Mouse (Mus musculus) urinary bladder, postnatal 14 days (tissue): ENCODE measurements around the gene Idi2.
"Not testable (repeated sequence)": the region's sequence is repeated elsewhere in the genome, so short reads cannot be mapped to it uniquely, and the experiment has no call there.

Experiments
- DNase-seq: peaks from one replicate; pipeline ENCODE4 v3.0.0; 2021; ENCODE audit warnings: low spot score

The Idi2 gene

DNA sequence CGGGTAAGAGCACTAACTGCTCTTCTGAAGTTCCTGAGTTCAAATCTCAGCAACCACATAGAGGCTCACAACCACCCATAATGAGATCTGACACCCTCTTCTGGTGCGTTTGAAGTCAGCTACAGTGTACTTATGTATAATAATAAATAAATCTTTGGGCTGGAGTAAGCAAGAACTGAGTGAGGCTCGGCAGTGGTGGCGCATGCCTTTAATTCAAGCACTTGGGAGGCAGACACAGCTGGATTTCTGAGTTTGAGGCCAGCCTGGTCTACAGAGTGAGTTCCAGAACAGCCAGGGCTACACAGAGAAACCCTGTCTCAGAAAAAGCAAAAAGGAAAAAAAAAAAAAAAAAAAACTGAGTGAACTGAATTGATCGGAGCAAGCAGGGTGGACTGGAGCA, 44.6 kb downstream of the Idi2 start:
- DNase-seq, result not testable (repeated sequence)

DNA sequence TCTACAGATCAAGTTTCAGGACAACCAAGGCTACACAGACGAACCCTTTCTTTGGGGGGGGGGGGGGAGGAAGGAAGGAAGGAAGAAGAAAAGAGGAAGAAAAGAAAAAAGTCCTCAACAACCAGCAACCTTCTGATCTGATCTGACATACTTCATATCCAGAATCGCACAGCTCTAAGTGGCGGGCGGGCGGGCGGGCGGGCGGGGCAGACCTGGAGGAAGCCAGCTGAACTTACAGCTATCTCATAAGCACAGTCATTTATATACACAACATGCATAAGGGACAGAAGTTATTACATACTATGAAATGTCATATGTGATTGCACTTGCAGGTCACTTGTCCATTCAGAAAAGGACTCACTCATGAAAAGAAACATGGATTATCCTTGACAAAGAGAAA, 46.8 kb downstream of the Idi2 start:
- DNase-seq, result no peak

DNA sequence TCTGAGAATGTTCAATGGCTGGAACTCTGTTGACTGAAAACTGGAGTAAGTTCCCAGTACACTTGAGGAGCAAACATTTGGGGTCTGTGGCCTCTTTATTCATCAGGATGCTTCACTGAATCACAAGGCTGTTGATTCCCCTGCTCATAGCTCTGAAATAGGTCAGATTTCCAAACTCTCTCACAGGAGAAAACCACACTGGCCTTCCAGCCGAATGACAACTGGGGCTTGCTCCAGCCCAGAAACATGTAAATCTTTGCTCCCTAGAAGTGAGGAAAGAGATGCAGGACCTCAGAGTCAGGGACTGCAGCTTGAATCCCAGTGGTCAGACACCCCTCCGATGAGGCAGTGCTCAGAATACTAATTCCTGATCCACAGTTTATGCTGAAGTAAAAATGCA, 50.6 kb downstream of the Idi2 start:
- no peak for DNase-seq
